Mouse (Mus musculus) limb, embryonic 12.5 days (tissue): Measurements from ENCODE around the gene Irx3. TPM values are rescaled to one million over a fixed set of nuclear protein-coding genes. Genes with fewer than 3 reads are reported as not detected.
A peak's percentile ranks its signal among the peaks of the same experiment; 100 is the strongest.

Source experiments
- ATAC-seq: fragments of 200-750 bp; cut with Nextera tagmentation; 2 replicates; pipeline ENCODE4 v1.8.0; 2017; ENCODE audit warnings: low read depth, moderate TSS enrichment; ENCODE audit not compliant: insufficient number of reproducible peaks, insufficient read depth, low FRiP score, low TSS enrichment
- H3K27ac ChIP-seq: fragments of 300-500 bp; sonication (generic); 2 replicates; pipeline ENCODE4 v1.5.1; 2016; ENCODE audit warnings: mild to moderate bottlenecking, moderate library complexity
- H3K27me3 ChIP-seq: fragments of 300-500 bp; sonication (generic); 2 replicates; pipeline ENCODE4 v1.6.1; 2016; ENCODE audit warnings: mild to moderate bottlenecking, moderate library complexity
- H3K36me3 ChIP-seq: fragments of 300-500 bp; sonication (generic); 2 replicates; pipeline ENCODE4 v1.6.1; 2016; ENCODE audit warnings: mild to moderate bottlenecking, moderate library complexity
- H3K4me1 ChIP-seq: fragments of 300-500 bp; sonication (generic); replicated peaks from 2 replicates; pipeline ENCODE4 v1.6.1; 2016
- H3K4me2 ChIP-seq: fragments of 300-500 bp; sonication (generic); 2 replicates; pipeline ENCODE4 v1.6.1; 2016; ENCODE audit warnings: mild to moderate bottlenecking, moderate library complexity
- H3K4me3 ChIP-seq: fragments of 300-500 bp; sonication (generic); replicated peaks from 2 replicates; pipeline ENCODE4 v1.5.1; 2016; ENCODE audit warnings: mild to moderate bottlenecking
- H3K9ac ChIP-seq: fragments of 300-500 bp; sonication (generic); replicated peaks from 2 replicates; pipeline ENCODE4 v1.6.1; 2016; ENCODE audit warnings: mild to moderate bottlenecking, moderate library complexity
- H3K9me3 ChIP-seq: fragments of 300-500 bp; sonication (generic); 2 replicates; pipeline ENCODE4 v1.6.1; 2016; ENCODE audit warnings: mild to moderate bottlenecking, moderate library complexity
- WGBS: fragments of 180-500 bp; shearing (Covaris S2); methylation state at CpG from one replicate; pipeline ENCODE4 v1.1.7; 2016; 5-methylcytosine and 5-hydroxymethylcytosine counted together
- polyA plus RNA-seq: library from polyadenylated mRNA; unstranded; fragments of >200 nt; fragmentation: Nextera tagmentation; extraction: Ambion mirVana; gene quantifications from 2 replicates; pipeline ENCODE4 v1.2.1, GENCODE M21; 2016

Irx3 gene
- polyA plus RNA-seq, 1 experiment from 2014 or later, result 8.9 TPM

- Histone ChIP-seq H3K9me3 (no peaks in the 10 kb centered on the region), H3K4me3 (no peak overlapping the region), H3K9ac (no peak overlapping the region), H3K27ac (no peak overlapping the region), H3K4me1 (peaks cover 4% of the 10 kb centered on the region; the same call in 1 of the 2 replicates), H3K4me2 (no peak overlapping the region), H3K27me3 (peaks cover 95% of the 10 kb centered on the region), H3K36me3 (no peaks in the 10 kb centered on the region)
- WGBS, result 59% methylated on average over 4 of the region's 4 CpGs
- no peak for ATAC-seq
Measured at GRCm38 (mm10) chr8:91819778-91820177, 17.9 kb upstream of the Irx3 start.

GRCm38 (mm10) chr8:91818784-91819183, 16.9 kb upstream of the Irx3 start:
- Histone ChIP-seq H3K4me1 (peaks cover 4% of the 10 kb centered on the region; the same call in 1 of the 2 replicates), H3K9me3 (no peaks in the 10 kb centered on the region), H3K27ac (no peak overlapping the region), H3K4me3 (no peak overlapping the region), H3K36me3 (no peaks in the 10 kb centered on the region), H3K27me3 (peaks cover 94% of the 10 kb centered on the region), H3K4me2 (no peak overlapping the region), H3K9ac (no peak overlapping the region)
- 8% methylated on average over 3 of the region's 3 CpGs for WGBS
- ATAC-seq, result no peak

DNA sequence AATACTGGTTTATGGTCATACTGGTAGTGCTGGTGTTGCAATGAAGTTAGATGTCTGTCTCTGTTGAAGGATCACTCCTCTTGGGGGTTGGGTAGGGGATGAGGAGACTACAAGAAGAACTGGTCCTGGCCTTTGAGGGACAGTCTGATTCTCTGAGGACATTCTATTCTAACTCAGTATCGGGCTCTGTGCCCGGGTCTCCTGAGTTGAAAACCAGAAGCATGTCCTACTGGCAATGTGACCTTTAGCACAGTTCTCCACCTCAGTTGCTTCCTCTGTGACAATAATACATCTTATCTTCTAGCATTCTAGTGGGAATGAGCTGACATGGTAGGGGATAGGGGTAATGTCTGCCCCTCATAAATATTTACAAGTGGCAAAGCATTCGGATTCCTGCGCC, 12.2 kb upstream of the Irx3 start:
- no peak overlapping the region for H3K27ac ChIP-seq
- H3K4me1 ChIP-seq, result peaks cover 4% of the 10 kb centered on the region; the same call in 1 of the 2 replicates
- no peak overlapping the region for H3K4me2 ChIP-seq
- H3K4me3 ChIP-seq, result no peak overlapping the region
- peaks cover 3% of the 10 kb centered on the region; the same call in 1 of the 2 replicates for H3K9me3 ChIP-seq
- no peaks in the 10 kb centered on the region for H3K36me3 ChIP-seq
- no peak overlapping the region for H3K9ac ChIP-seq
- peaks cover 95% of the 10 kb centered on the region for H3K27me3 ChIP-seq
- ATAC-seq, result no peak
- 90% methylated on average over 4 of the region's 4 CpGs for WGBS

DNA sequence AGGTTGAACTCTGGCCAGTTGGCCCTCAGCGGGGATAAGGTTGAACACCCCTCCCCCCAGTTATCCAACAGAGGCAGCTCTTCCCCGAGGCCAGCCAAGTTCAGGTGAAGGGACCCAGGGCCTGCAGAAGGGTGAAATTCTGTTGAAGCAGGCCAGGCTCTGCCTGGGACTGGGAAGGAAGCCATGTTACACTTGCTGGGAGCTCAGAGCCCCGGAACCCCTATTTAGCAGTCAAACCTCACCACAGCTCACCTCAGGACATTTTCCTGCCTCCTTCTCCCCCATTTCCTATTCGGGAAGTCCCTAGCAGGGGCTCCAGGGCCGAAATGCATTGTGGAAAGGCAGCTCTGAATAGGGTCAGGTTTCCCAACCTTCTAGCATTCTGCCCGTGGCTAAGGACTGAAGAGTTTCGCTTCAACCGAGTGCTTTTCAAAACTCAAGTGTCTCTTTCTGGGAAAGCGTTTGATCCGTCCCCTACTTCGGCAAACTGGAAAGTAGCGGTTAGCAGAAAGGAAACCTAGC, 4.9 kb upstream of the Irx3 start:
- Histone ChIP-seq H3K9me3 (no peaks in the 10 kb centered on the region), H3K36me3 (no peaks in the 10 kb centered on the region), H3K4me1 (peaks cover 37% of the 10 kb centered on the region), H3K4me3 (0 out of 2 replicates have a peak overlapping the region, but pooled peaks have one; percentile 0), H3K9ac (peak overlapping the region; percentile 18; the same call in 1 of the 2 replicates), H3K4me2 (peak overlapping the region; percentile 52), H3K27ac (no peak overlapping the region), H3K27me3 (peaks cover 99% of the 10 kb centered on the region)
- no peak for ATAC-seq
- WGBS, result 7% methylated on average over 12 of the region's 12 CpGs

GRCm38 (mm10) chr8:91806084-91806719, 4.3 kb upstream of the Irx3 start:
- H3K9me3 ChIP-seq, result no peaks in the 10 kb centered on the region
- H3K27ac ChIP-seq, result no peak overlapping the region
- peak overlapping the region; percentile 17 for H3K4me3 ChIP-seq
- H3K27me3 ChIP-seq, result peaks cover 99% of the 10 kb centered on the region
- H3K9ac ChIP-seq, result peak overlapping the region; percentile 18; the same call in 1 of the 2 replicates
- under 1% methylated on average over 33 of the region's 33 CpGs for WGBS
- ATAC-seq, result no peak
- H3K4me2 ChIP-seq, result peak overlapping the region; percentile 52
- peaks cover 43% of the 10 kb centered on the region for H3K4me1 ChIP-seq
- no peaks in the 10 kb centered on the region for H3K36me3 ChIP-seq

DNA sequence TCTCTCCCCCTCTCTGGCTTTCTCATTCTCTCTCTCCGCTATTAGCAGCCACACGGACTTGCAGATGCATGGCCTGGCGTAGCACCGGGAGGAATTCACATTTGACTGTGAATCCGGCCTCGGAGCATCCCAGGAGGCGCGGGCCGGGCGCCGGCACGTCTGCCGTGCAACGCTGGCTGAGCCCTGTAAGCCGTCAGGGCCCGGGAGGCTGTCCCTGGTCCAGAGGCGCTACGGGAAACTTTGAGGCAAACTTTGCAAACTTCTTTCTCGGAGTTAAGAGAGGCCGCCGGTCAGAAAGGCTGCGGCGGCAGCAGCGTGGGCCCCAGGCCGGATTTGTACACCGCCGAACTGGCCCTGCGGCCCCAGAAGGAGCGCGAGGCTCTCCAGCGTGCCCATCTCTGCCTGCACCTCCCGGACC, 3.4 kb upstream of the Irx3 start:
- Histone ChIP-seq H3K4me1 (peaks cover 52% of the 10 kb centered on the region), H3K36me3 (no peaks in the 10 kb centered on the region), H3K4me3 (peak overlapping the region; percentile 31), H3K9me3 (no peaks in the 10 kb centered on the region), H3K9ac (peak overlapping the region; percentile 48), H3K27me3 (peaks cover 100% of the 10 kb centered on the region), H3K4me2 (peak overlapping the region; percentile 52), H3K27ac (0 out of 2 replicates have a peak overlapping the region, but pooled peaks have one; percentile 29)
- WGBS, result under 1% methylated on average over 32 of the region's 32 CpGs
- no peak for ATAC-seq

DNA sequence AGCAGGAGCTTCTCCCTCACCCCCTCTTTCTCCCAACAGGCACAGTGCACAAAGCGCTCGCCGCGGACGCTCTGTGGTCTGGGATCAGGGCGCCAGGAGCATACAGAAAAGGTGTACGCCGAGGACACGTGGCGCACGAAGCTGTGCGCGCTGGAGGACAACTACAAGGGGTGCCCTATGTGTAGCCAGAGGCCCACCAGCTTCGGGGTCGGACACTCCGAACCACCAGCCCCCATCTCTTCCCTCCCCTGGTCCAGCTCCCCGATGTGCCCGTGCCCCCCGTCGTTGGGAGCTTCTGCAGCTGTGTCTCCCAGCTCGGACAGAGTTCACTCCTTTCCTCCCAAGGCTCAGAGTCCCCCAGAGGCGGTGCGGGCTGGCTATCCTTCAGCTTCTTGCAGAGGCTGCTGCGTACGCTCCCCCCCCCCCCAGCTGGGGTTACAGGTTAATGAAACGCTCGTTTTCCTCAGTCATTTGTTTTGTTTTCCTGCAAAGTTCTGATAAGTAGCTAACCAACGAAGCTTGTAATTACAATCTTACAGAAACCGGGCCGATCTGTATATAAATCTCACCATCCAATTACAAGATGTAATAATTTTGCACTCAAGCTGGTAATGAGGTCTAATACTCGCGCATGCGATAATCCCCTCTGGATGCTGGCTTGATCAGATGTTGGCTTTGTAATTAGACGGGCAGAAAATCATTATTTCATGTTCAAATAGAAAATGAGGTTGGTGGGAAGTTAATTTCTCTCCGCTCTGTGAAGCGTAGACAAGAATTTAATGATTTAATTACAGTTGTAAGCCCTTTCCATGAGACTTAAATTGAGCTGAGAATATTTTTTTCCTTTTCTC, 2.8 kb upstream of the Irx3 start:
- Histone ChIP-seq H3K4me2 (peak overlapping the region; percentile 52), H3K27me3 (peaks cover 100% of the 10 kb centered on the region), H3K4me1 (peaks cover 55% of the 10 kb centered on the region), H3K36me3 (no peaks in the 10 kb centered on the region), H3K9ac (peak overlapping the region; percentile 48; the same call in 1 of the 2 replicates), H3K4me3 (peak overlapping the region; percentile 31), H3K27ac (no peak overlapping the region), H3K9me3 (no peaks in the 10 kb centered on the region)
- no peak for ATAC-seq
- 1% methylated on average over 36 of the region's 36 CpGs for WGBS

DNA sequence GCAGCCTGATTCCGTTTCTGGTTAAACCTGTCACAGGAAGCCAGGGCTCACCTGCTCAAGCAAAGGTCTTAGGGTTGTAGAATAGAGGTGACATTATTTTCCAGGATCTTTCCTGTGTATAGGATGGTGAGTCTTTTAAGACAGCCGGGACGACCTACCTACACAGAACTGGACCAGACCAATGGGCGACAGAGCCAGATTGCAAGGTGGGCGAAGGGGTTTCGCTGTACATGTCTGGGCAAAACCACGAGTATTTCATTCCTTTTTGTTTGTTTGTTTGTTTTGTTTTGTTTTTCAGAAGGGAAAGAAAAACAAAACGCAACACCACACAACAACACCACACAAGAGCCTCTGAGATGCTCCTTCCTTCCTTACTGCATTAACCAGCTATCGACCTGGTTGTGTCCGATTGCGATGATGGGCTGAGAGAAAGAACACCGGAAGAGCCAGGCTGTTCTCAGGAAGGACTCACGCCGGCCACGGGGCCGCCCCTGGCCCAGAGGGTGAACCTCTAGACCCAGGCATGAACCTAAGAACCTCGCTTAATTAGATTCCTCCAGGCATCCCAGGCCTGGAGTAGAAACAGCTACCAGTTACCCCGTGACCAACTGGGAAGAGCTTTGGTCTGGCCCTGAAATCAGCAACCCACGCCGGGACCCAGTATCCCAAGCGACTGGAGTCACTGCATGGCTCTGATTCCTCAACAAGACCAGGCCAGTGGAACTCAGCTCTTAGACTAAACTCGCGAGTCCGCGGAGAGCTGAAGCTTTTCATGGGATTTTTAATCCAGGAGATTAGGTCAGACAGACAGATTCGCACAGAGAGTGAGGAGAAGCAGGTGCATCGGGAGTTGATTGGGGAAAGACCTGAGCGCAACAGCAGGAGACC, 1.9 kb upstream of the Irx3 start:
- peak overlapping the region; percentile 32 for H3K4me2 ChIP-seq
- no peak for ATAC-seq
- H3K9ac ChIP-seq, result no peak overlapping the region
- H3K4me3 ChIP-seq, result no peak overlapping the region
- H3K27ac ChIP-seq, result no peak overlapping the region
- WGBS, result 7% methylated on average over 28 of the region's 28 CpGs
- H3K36me3 ChIP-seq, result no peaks in the 10 kb centered on the region
- H3K4me1 ChIP-seq, result peaks cover 61% of the 10 kb centered on the region
- H3K27me3 ChIP-seq, result peaks cover 100% of the 10 kb centered on the region
- no peaks in the 10 kb centered on the region for H3K9me3 ChIP-seq

GRCm38 (mm10) chr8:91802401-91803322, 795 bp upstream of the Irx3 start:
- no peak overlapping the region for H3K9ac ChIP-seq
- no peak for ATAC-seq
- H3K9me3 ChIP-seq, result no peaks in the 10 kb centered on the region
- 2% methylated on average over 29 of the region's 29 CpGs for WGBS
- peaks cover 100% of the 10 kb centered on the region for H3K27me3 ChIP-seq
- H3K27ac ChIP-seq, result no peak overlapping the region
- H3K4me2 ChIP-seq, result peak overlapping the region; percentile 75
- peak overlapping the region; percentile 52 for H3K4me3 ChIP-seq
- H3K4me1 ChIP-seq, result peaks cover 66% of the 10 kb centered on the region
- H3K36me3 ChIP-seq, result no peaks in the 10 kb centered on the region
